Mouse (Mus musculus) lung, postnatal 0 days (tissue): ENCODE results near the gene Phlda1. TPM values are rescaled to one million over a fixed set of nuclear protein-coding genes. Genes with fewer than 3 reads are reported as not detected.

ENCODE experiments used
- ATAC-seq: fragments of 200-750 bp; cut with Nextera tagmentation; 2 replicates; pipeline ENCODE4 v1.8.0; 2017; ENCODE audit warnings: moderate library complexity
- DNase-seq: peaks from one replicate; pipeline ENCODE4 v3.0.0-alpha.2; 2016; ENCODE audit warnings: low spot score
- H3K27ac ChIP-seq: fragments of 300-500 bp; sonication (generic); 2 replicates; pipeline ENCODE4 v1.5.1; 2014; ENCODE audit warnings: antibody characterized with exemption, mild to moderate bottlenecking, low read length, mixed read lengths
- H3K27me3 ChIP-seq: fragments of 300-500 bp; sonication (generic); replicated peaks from 2 replicates; pipeline ENCODE4 v1.6.1; 2014; ENCODE audit warnings: low read length, mixed read lengths; ENCODE audit not compliant: insufficient read depth
- H3K36me3 ChIP-seq: fragments of 300-500 bp; sonication (generic); 2 replicates; pipeline ENCODE4 v1.6.1; 2014; ENCODE audit warnings: low read length, mixed read lengths; ENCODE audit not compliant: insufficient read depth
- H3K4me1 ChIP-seq: fragments of 300-500 bp; sonication (generic); 2 replicates; pipeline ENCODE4 v1.6.1; 2014; ENCODE audit warnings: antibody characterized with exemption, low read depth, low read length, mixed read lengths; ENCODE audit not compliant: insufficient read depth
- H3K4me2 ChIP-seq: fragments of 300-500 bp; sonication (generic); replicated peaks from 2 replicates; pipeline ENCODE4 v1.6.1; 2014; ENCODE audit warnings: low read depth, mild to moderate bottlenecking, low read length, moderate library complexity, mixed read lengths
- H3K4me3 ChIP-seq: fragments of 300-500 bp; sonication (generic); 2 replicates; pipeline ENCODE4 v1.5.1; 2014; ENCODE audit warnings: low read depth, low read length
- H3K9ac ChIP-seq: fragments of 300-500 bp; sonication (generic); replicated peaks from 2 replicates; pipeline ENCODE4 v1.6.1; 2014; ENCODE audit warnings: low read depth, mild to moderate bottlenecking
- H3K9me3 ChIP-seq: fragments of 300-500 bp; sonication (generic); 2 replicates; pipeline ENCODE4 v1.6.1; 2016; ENCODE audit warnings: low read length, mixed read lengths
- CTCF ChIP-seq: IDR thresholded peaks from 2 replicates; pipeline ENCODE4 v1.5.1; 2016; ENCODE audit warnings: antibody characterized with exemption, mild to moderate bottlenecking
- EP300 ChIP-seq: IDR thresholded peaks from 2 replicates; pipeline ENCODE4 v1.6.1; 2016; ENCODE audit warnings: antibody characterized with exemption, mild to moderate bottlenecking, control low read depth
- WGBS: fragments of 180-500 bp; shearing (Covaris S2); extraction: QIAGEN DNeasy Blood & Tissue Kit; methylation state at CpG from one replicate; pipeline ENCODE4 v1.1.7; 2014; 5-methylcytosine and 5-hydroxymethylcytosine counted together
- polyA plus RNA-seq: library from polyadenylated mRNA; unstranded; fragments of >200 nt; fragmentation: Nextera tagmentation; extraction: Ambion mirVana; gene quantifications from 2 replicates; pipeline ENCODE4 v1.2.1, GENCODE M21; 2015

Phlda1 gene
- polyA plus RNA-seq, 1 experiment from 2014 or later, result 100.0 TPM

- H3K9me3 ChIP-seq, result no peaks in the 10 kb centered on the region
- peak overlapping the region; percentile 30; the same call in 1 of the 2 replicates for H3K4me2 ChIP-seq
- TF ChIP-seq CTCF, result no peak
- no peak for TF ChIP-seq EP300
- ATAC-seq (no peak), DNase-seq (peak; percentile 56)
- no peaks in the 10 kb centered on the region for H3K36me3 ChIP-seq
- H3K27ac ChIP-seq, result peak overlapping the region; percentile 9; the same call in 1 of the 2 replicates
- H3K4me1 ChIP-seq, result peaks cover 26% of the 10 kb centered on the region
- no peak overlapping the region for H3K9ac ChIP-seq
- H3K4me3 ChIP-seq, result no peak overlapping the region
- no peaks in the 10 kb centered on the region for H3K27me3 ChIP-seq
- 56% methylated on average over 17 of the region's 17 CpGs for WGBS
Measured at GRCm38 (mm10) chr10:111515071-111516010, 9.3 kb downstream of the Phlda1 start.

DNA sequence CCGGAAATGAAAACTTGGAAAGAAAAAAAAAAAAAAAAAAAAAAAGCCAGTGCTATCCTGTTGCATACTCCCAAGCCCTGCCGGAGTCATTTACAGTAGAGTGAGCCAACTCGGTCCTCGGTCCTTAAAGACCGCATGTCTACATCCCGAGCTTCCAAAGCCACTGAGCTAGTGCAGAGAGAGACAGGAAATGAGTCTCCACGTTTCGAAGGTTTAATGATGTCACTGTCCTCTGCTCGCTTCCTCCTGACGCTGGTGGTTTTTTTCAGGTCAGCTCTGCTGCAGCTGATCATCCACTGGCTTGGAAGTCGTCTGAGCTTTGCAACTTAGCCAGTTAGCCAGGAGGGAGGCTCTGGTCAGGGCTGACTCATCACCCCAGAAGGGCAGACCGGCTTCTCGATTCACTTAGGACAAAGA, 10.1 kb downstream of the Phlda1 start:
- Histone ChIP-seq H3K9ac (no peak overlapping the region), H3K4me1 (peaks cover 20% of the 10 kb centered on the region), H3K36me3 (no peaks in the 10 kb centered on the region), H3K27ac (peak overlapping the region; percentile 9; the same call in 1 of the 2 replicates), H3K27me3 (no peaks in the 10 kb centered on the region), H3K9me3 (no peaks in the 10 kb centered on the region), H3K4me3 (no peak overlapping the region; the same call in 1 of the 2 replicates), H3K4me2 (peak overlapping the region; percentile 30; the same call in 1 of the 2 replicates)
- TF ChIP-seq EP300 (peak; percentile 39), CTCF (no peak)
- WGBS, result 5% methylated on average over 13 of the region's 13 CpGs
- DNase-seq (peak; percentile 88), ATAC-seq (peak; percentile 82)

- H3K27me3 ChIP-seq, result no peaks in the 10 kb centered on the region
- H3K4me2 ChIP-seq, result no peak overlapping the region
- no peak overlapping the region for H3K4me3 ChIP-seq
- no peaks in the 10 kb centered on the region for H3K9me3 ChIP-seq
- H3K36me3 ChIP-seq, result no peaks in the 10 kb centered on the region
- H3K27ac ChIP-seq, result peak overlapping the region; percentile 9; the same call in 1 of the 2 replicates
- WGBS, result 65% methylated on average over 8 of the region's 8 CpGs
- DNase-seq, result no peak
- peaks cover 22% of the 10 kb centered on the region for H3K4me1 ChIP-seq
- TF ChIP-seq CTCF, result no peak
- TF ChIP-seq EP300, result no peak
- H3K9ac ChIP-seq, result no peak overlapping the region
- no peak for ATAC-seq
Measured at GRCm38 (mm10) chr10:111516804-111517436, 10.8 kb downstream of the Phlda1 start.

DNA sequence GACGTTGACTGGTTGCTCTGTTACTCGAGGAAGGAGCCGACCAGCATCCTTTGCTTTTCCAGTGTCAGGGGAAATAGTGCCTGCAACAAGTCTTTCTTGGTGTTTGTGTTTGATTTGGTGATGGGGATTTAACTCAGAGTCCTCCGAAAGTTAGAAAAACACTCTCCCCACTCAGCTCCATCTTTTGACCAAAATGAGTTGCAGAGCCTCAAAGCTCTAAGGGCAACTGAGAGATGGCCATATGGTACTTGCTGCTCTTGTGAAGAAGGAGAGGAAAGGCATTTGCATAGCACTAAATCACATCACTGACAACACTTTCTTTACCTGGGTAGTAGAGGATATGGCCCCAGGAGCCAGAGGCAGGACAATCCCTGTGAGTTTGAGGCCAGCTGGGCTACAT, 12.3 kb downstream of the Phlda1 start:
- no peak for ATAC-seq
- no peak for DNase-seq
- H3K27me3 ChIP-seq, result no peaks in the 10 kb centered on the region
- H3K9ac ChIP-seq, result no peak overlapping the region
- H3K36me3 ChIP-seq, result no peaks in the 10 kb centered on the region
- H3K27ac ChIP-seq, result no peak overlapping the region
- no peak for TF ChIP-seq EP300
- no peak for TF ChIP-seq CTCF
- WGBS, result 84% methylated on average over 4 of the region's 4 CpGs
- no peak overlapping the region for H3K4me2 ChIP-seq
- H3K4me1 ChIP-seq, result peaks cover 22% of the 10 kb centered on the region
- no peak overlapping the region for H3K4me3 ChIP-seq
- H3K9me3 ChIP-seq, result no peaks in the 10 kb centered on the region

DNA sequence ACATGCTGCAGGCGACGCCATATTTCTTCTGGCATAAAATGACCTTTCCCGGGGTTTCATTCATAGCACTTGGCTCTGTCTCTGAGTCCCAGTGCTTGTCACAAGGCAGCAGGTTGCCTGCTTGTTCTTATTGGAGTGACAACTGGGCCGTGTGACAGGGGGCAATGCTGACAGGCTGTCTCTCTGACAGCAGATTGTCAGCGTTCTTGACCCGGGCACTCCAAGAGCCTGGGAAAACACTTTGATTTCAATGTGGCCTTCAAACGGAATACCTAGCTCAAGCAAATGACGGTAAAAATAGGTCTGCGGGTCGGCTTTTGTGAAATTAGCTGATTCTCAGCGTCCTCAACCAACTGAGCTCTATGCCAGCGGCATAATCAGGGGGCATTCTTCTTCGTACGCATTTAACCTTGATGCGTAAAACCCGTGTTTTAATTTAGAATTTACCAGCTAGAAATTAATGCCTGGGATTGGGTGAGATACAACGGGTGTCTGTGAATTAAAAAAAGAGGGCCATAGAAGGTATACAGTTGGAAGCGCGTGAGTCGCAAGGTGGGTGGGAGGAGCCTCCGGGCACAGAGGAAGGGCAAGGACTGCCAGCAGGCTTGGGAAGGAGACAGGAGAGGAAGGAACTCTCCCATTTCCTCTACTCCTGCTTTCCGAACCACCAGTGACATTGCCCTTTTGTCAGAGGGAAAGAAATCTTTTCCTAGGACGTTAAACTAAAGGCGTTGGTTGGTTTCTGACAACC, 13.7 kb downstream of the Phlda1 start:
- WGBS, result 37% methylated on average over 24 of the region's 24 CpGs
- ATAC-seq (no peak; the same call in 1 of the 2 replicates), DNase-seq (peak; percentile 52)
- H3K4me3 ChIP-seq, result no peak overlapping the region
- H3K4me2 ChIP-seq, result no peak overlapping the region; the same call in 1 of the 2 replicates
- TF ChIP-seq CTCF, result no peak
- peak; percentile 27; the same call in 1 of the 2 replicates for TF ChIP-seq EP300
- no peak overlapping the region for H3K27ac ChIP-seq
- H3K27me3 ChIP-seq, result no peaks in the 10 kb centered on the region
- H3K36me3 ChIP-seq, result no peaks in the 10 kb centered on the region
- H3K9me3 ChIP-seq, result no peaks in the 10 kb centered on the region
- H3K4me1 ChIP-seq, result peaks cover 22% of the 10 kb centered on the region
- H3K9ac ChIP-seq, result no peak overlapping the region

DNA sequence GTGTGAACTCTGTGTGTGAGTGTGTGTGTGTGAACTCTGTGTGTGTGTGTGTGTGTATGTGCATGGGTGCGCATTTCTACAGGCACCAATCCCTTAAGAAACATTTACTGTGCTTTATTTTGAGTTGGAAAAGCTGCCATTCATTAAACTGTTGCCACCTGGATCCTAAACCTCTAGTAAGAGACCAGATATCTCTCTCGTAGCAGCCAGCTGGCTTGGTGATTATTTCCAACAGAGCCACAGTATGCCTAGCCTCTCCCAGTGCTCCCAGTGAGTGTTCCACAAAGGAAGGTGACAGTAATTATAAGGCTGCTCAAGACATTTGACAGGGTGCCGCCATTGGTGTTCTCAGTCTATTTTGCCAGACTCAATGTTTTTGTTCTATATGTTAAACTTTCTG, 14.5 kb downstream of the Phlda1 start:
- H3K4me1 ChIP-seq, result peaks cover 14% of the 10 kb centered on the region
- no peaks in the 10 kb centered on the region for H3K9me3 ChIP-seq
- no peak overlapping the region for H3K4me2 ChIP-seq
- no peaks in the 10 kb centered on the region for H3K27me3 ChIP-seq
- H3K36me3 ChIP-seq, result no peaks in the 10 kb centered on the region
- H3K9ac ChIP-seq, result no peak overlapping the region
- no peak overlapping the region for H3K4me3 ChIP-seq
- H3K27ac ChIP-seq, result no peak overlapping the region
- TF ChIP-seq CTCF (no peak), EP300 (no peak)
- DNase-seq (no peak), ATAC-seq (no peak)
- WGBS, result 69% methylated on average over 3 of the region's 3 CpGs
